Mouse (Mus musculus) spleen, adult 2 months (tissue): ENCODE results near the gene Gm48551.

ENCODE experiments used
- CTCF ChIP-seq: fragments of 200-500 bp; IDR thresholded peaks from 2 replicates; pipeline ENCODE4 v1.5.1; 2011; ENCODE audit warnings: mild to moderate bottlenecking, inconsistent platforms; ENCODE audit not compliant: insufficient read depth, insufficient read length, insufficient replicate concordance; ENCODE audit errors: extremely low read depth
- POLR2A ChIP-seq: fragments of 200-500 bp; IDR thresholded peaks from 2 replicates; pipeline ENCODE4 v1.6.1; 2011; ENCODE audit warnings: low read depth, low read length, inconsistent platforms

GRCm38 (mm10) chr10:81412586-81413309 lies 28.5 kb downstream of the Gm48551 start:
- TF ChIP-seq CTCF: no peak
- TF ChIP-seq POLR2A: no peak
